Mouse (Mus musculus) ES-Bruce4 (cell line): Measurements from ENCODE around the gene Siva1. TPM values are rescaled to one million over a fixed set of nuclear protein-coding genes. Genes with fewer than 3 reads are reported as not detected.

Experiments
- H3K27ac ChIP-seq: 2 replicates; pipeline ENCODE4 v1.5.1; 2012; ENCODE audit warnings: low read length, inconsistent platforms; ENCODE audit not compliant: insufficient read depth
- H3K27me3 ChIP-seq: 2 replicates; pipeline ENCODE4 v1.6.1; 2012; ENCODE audit warnings: mild to moderate bottlenecking, low read length, inconsistent platforms; ENCODE audit not compliant: control insufficient read depth, poor library complexity, insufficient read depth, severe bottlenecking
- H3K36me3 ChIP-seq: 2 replicates; pipeline ENCODE4 v1.6.1; 2012; ENCODE audit warnings: inconsistent platforms, mild to moderate bottlenecking, low read length, moderate library complexity; ENCODE audit not compliant: control insufficient read depth, poor library complexity, insufficient read depth, severe bottlenecking
- H3K4me1 ChIP-seq: one replicate; pipeline ENCODE4 v1.8.1; 2011; ENCODE audit warnings: low read length; ENCODE audit not compliant: control insufficient read depth, insufficient read depth
- H3K4me3 ChIP-seq: 2 replicates; pipeline ENCODE4 v1.5.1; 2011; ENCODE audit warnings: low read depth, mild to moderate bottlenecking, low read length
- H3K9ac ChIP-seq: 2 replicates; pipeline ENCODE4 v1.6.1; 2012; ENCODE audit warnings: low read depth, mild to moderate bottlenecking, inconsistent platforms; ENCODE audit not compliant: poor library complexity, severe bottlenecking
- H3K9me3 ChIP-seq: replicated peaks from 2 replicates; pipeline ENCODE4 v1.6.1; 2012; ENCODE audit warnings: mild to moderate bottlenecking, low read length, inconsistent platforms; ENCODE audit not compliant: control insufficient read depth, poor library complexity, insufficient read depth, severe bottlenecking
- CTCF ChIP-seq: IDR thresholded peaks from one replicate; pipeline ENCODE4 v1.8.1; 2011; ENCODE audit warnings: low read depth, low read length
- EP300 ChIP-seq: IDR thresholded peaks from 2 replicates; pipeline ENCODE4 v1.6.1; 2011; ENCODE audit warnings: low read depth, low read length; ENCODE audit not compliant: insufficient read depth
- POLR2A ChIP-seq: IDR thresholded peaks from one replicate; pipeline ENCODE4 v1.8.1; 2011; ENCODE audit warnings: low read length; ENCODE audit not compliant: insufficient read depth
- polyA plus RNA-seq: library from polyadenylated mRNA; stranded (reverse); fragments of >200 nt; gene quantifications from 2 replicates; pipeline ENCODE4 v1.2.4, GENCODE M21; 2011; ENCODE audit warnings: low read depth; ENCODE audit not compliant: missing spikeins, insufficient read depth, insufficient read length

Siva1 gene
- polyA plus RNA-seq, 1 experiment: 103 TPM

DNA sequence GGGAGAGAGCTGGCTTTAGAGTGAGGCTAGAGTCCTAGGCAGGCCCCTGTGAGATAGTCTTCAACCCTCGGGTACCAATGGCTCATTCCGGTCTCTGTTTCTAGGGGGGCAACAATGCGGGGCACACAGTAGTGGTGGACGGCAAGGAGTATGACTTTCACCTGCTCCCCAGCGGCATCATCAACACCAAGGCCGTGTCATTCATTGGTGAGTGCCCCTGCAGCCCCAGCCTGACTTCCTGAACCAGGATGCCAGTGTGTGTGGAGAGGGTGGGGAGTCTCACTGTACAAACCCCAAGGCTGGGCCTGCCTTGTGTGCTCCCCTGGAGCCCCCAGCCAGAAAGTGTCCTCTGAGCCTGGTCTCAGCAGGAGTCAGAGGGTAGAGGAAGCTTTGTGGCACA, 16.3 kb upstream of the Siva1 start:
- no peak for TF ChIP-seq EP300
- no peak for TF ChIP-seq CTCF
- no peak for TF ChIP-seq POLR2A
- Histone ChIP-seq H3K9me3 (no peaks in the 10 kb centered on the region), H3K4me1 (no peaks in the 10 kb centered on the region), H3K9ac (no peak overlapping the region), H3K27me3 (no peaks in the 10 kb centered on the region), H3K27ac (no peak overlapping the region), H3K4me3 (no peak overlapping the region), H3K36me3 (no peaks in the 10 kb centered on the region)

DNA sequence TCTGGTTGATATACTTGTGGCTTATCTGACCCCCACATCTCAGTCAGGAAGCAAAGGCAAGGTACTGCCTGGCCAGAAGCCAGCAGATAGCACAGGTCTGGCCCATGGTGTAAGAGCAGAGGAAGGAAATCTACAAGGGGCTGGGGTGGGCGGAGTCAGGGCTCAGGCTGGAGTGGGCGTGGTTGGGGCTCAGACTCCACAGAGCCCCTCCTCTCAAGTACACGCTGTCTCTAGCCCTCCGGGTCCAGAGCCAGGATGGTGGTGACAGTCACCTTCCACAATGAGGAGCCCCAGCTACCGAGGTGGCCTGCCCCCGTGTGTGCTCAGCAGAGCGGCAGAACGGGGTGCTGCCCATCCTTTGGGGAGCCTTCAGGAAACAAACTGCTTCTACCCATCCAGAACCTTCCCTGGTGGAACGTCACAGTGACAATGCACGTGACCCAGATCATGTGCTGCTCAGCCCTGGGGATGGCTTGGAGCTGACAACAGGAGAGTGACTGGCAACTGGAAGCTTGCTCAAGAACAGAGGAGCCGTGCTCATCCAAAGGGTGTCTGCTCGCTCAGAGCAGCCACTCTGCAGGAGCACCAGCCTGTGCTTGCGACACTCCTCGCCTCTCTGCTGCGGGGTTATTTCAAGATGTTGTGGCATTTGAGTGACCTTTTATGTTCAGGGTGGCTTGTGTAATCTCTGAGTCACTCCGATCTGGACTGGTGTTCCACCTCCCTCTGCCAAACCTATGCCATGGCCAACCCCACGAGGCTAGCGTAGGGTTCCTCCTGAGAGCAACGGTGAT, 15.4 kb upstream of the Siva1 start:
- Histone ChIP-seq H3K9me3 (no peaks in the 10 kb centered on the region), H3K4me1 (peaks cover 4% of the 10 kb centered on the region), H3K27ac (no peak overlapping the region), H3K9ac (no peak overlapping the region), H3K4me3 (no peak overlapping the region), H3K27me3 (no peaks in the 10 kb centered on the region), H3K36me3 (no peaks in the 10 kb centered on the region)
- no peak for TF ChIP-seq POLR2A
- no peak for TF ChIP-seq EP300
- no peak for TF ChIP-seq CTCF

DNA sequence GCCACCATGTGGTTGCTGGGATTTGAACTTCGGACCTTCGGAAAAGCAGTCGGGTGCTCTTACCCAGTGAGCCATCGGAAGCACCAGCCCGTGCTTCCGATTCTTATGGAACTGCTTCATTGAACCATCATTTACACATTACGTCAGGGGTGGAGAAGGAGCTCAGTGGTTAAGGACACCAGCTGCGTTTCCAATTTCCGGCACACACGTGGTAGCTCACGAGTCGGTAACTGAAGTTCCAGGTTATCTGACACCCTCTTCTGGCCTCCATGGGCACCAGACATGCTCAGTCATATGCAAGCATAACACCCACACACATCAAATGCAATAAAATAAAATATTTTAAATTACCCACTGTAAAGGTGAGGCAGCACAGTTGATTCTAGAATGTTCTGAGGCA, 14.4 kb upstream of the Siva1 start:
- Histone ChIP-seq H3K27ac (no peak overlapping the region), H3K9ac (no peak overlapping the region), H3K36me3 (no peaks in the 10 kb centered on the region), H3K4me3 (no peak overlapping the region), H3K27me3 (no peaks in the 10 kb centered on the region), H3K4me1 (peaks cover 5% of the 10 kb centered on the region), H3K9me3 (no peaks in the 10 kb centered on the region)
- TF ChIP-seq EP300 (no peak), POLR2A (no peak)

DNA sequence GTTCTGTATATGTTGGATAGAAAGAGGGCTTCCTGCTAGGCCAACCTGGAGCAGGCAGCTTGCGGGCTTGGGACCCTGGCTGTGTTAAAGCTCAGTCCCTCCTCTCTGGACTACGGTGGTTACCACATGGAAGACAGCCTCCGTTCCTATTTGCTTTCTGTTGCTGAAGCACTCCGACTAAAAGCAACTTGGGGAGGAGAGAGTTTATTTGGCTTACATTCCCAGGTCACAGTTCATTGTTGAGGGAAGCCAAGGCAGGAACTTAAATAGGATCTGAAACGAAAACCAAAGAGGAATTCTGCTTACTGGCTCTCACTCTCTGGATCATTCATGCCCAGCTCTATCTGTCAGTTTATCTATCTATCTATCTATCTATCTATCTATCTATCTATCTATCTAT, 13.7 kb upstream of the Siva1 start:
- no peak overlapping the region for H3K9ac ChIP-seq
- H3K4me1 ChIP-seq: peaks cover 5% of the 10 kb centered on the region
- no peaks in the 10 kb centered on the region for H3K27me3 ChIP-seq
- TF ChIP-seq POLR2A: no peak
- TF ChIP-seq EP300: no peak
- TF ChIP-seq CTCF: no peak
- no peak overlapping the region for H3K27ac ChIP-seq
- no peaks in the 10 kb centered on the region for H3K9me3 ChIP-seq
- no peak overlapping the region for H3K4me3 ChIP-seq
- no peaks in the 10 kb centered on the region for H3K36me3 ChIP-seq

DNA sequence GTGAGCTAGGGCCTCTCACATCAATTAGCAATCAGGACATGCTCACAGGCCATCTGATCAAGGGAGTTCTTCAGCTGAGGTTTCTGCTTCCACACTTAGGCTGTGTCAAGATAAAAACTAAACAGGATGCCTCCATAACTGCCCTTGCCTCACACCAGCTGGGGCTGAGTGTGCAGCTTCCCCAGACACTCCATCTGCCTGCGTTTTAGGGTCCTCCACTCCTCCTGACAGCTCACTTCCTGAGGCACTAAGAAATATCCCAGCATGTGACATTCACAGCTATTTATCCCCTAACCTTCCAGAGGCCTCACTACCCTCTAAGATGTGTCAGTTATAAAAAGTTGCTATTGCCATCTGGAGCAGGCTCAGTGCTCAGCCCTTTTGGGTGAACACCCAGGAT, 13.0 kb upstream of the Siva1 start:
- Histone ChIP-seq H3K9ac (no peak overlapping the region), H3K36me3 (no peaks in the 10 kb centered on the region), H3K9me3 (no peaks in the 10 kb centered on the region), H3K4me3 (no peak overlapping the region), H3K4me1 (peaks cover 5% of the 10 kb centered on the region), H3K27me3 (no peaks in the 10 kb centered on the region), H3K27ac (no peak overlapping the region)
- no peak for TF ChIP-seq POLR2A
- no peak for TF ChIP-seq CTCF
- TF ChIP-seq EP300: no peak

DNA sequence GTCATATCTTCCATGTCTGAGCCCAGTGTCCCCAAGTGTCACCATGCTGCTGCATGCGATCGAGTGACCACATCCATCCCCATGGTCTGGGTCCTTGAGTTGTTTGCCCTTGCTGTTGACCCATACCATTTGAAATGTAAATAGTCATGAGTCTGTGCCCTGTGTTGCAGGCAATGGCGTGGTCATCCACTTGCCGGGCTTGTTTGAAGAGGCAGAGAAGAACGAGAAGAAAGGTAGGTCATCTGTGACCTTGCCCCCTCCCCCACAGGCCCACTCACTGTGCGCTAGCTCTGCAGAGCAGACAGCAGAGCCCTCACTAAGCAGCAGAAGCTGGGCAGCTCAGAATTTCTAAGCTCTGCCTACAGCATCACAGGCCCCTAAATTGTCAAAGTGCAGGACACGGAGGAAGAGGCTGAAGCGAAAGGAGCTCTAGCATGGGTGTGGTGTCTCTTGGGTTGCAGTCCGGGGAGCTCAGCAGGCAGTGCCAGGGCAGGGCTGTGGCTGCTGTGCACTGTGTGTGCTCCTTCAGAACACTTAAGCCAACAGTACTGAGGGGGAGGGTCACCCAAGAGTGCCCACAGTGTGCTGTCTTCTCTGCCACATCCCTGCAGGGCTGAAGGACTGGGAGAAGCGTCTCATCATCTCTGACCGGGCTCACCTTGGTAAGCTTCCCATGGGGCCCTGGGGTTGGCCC, 12.2 kb upstream of the Siva1 start:
- Histone ChIP-seq H3K4me3 (no peak overlapping the region), H3K4me1 (peaks cover 5% of the 10 kb centered on the region), H3K36me3 (no peaks in the 10 kb centered on the region), H3K27me3 (no peaks in the 10 kb centered on the region), H3K9ac (no peak overlapping the region), H3K27ac (no peak overlapping the region), H3K9me3 (no peaks in the 10 kb centered on the region)
- TF ChIP-seq POLR2A (no peak), EP300 (no peak), CTCF (no peak)
